ENCODE assay signal across 8 mouse cellular contexts in the genomic region with DNA sequence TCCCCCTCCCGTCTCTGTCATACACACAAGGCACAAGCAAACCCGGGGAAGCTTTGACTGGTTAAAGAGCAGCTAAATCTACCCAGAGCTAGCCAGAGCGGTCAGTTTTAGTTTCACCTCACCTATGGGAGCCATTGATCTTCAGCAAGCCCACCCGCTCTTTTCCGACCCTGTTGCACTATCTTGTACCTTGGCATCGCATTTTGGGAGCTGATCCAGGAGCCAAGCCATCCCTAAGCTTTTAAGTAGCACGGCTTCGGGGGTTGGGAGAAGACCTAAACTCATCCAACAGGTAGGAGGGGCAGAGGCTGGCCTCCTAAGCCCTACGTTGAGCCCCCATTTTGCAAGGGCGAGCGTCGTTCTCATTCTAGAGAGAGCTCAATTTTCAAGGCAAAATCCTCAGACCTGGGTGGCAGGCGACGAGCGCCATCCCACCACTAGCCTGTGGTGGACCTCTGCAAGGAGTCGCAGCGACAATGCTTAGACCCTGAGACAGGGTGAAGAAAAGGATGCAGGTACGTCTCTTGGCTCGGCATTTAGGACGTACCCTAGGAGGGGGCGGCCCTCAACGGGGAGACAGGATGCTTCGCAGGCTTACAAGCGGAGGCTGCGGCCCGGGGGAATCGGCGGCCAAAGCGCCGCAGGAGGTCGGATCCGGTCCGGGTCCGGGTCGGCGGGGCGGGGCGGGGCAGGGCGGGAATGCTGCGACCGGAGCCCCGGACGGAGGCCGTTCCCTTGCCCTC. TPM values are rescaled to one million over a fixed set of nuclear protein-coding genes. Genes with fewer than 3 reads are reported as not detected.
DNase-seq lines count a peak whose midpoint lies in the region; ATAC-seq and TF ChIP-seq lines count a peak whose summit lies in the region.

No protein-coding gene starts in this region.

- no peaks in the 10 kb centered on the region for H3K79me2 ChIP-seq in heart, adult 2 months (replicated peaks; ENCODE audit: control insufficient read depth, insufficient read depth, low read length)

- WGBS in heart, adult 2 months = under 1% methylated on average over 44 of the region's 44 CpGs
- 2% methylated on average over 44 of the region's 44 CpGs for WGBS in thymus, adult 2 months
- WGBS in heart, embryonic 16.5 days = 1% methylated on average over 40 of the region's 44 CpGs
- 1% methylated on average over 43 of the region's 44 CpGs for WGBS in liver, postnatal 0 days (ENCODE audit: insufficient replicate concordance)

- no peaks in the 10 kb centered on the region for H3K36me3 ChIP-seq in heart, adult 2 months (ENCODE audit: control insufficient read depth, insufficient read depth, low read length)
- H3K36me3 ChIP-seq in thymus, adult 2 months (ENCODE audit: control insufficient read depth, insufficient read depth, low read length) = no peaks in the 10 kb centered on the region
- 0 out of 2 replicates have a peak, but pooled peaks cover 3% of the 10 kb centered on the region for H3K36me3 ChIP-seq in heart, embryonic 16.5 days (ENCODE audit: control insufficient read depth, insufficient read depth)
- 0 out of 2 replicates have a peak, but pooled peaks cover 3% of the 10 kb centered on the region for H3K36me3 ChIP-seq in liver, postnatal 0 days (replicated peaks; ENCODE audit: insufficient read depth, low read length)

- H3K4me2 ChIP-seq in heart, embryonic 16.5 days (ENCODE audit: low read depth, low read length) = peak overlapping the region; percentile 95
- peak overlapping the region; percentile 96 for H3K4me2 ChIP-seq in liver, postnatal 0 days (ENCODE audit: low read depth, low read length)

- H3K9ac ChIP-seq in heart, adult 2 months (ENCODE audit: low read depth, low read length) = peak overlapping the region; percentile 90
- H3K9ac ChIP-seq in heart, embryonic 16.5 days (ENCODE audit: low read length) = peak overlapping the region; percentile 88
- peak overlapping the region; percentile 85 for H3K9ac ChIP-seq in liver, postnatal 0 days (replicated peaks)

- H3K27ac ChIP-seq in heart, adult 2 months = peak overlapping the region; percentile 95
- peak overlapping the region; percentile 90 for H3K27ac ChIP-seq in thymus, adult 2 months (ENCODE audit: control insufficient read depth, insufficient read depth, low read length)
- peak overlapping the region; percentile 86 for H3K27ac ChIP-seq in heart, embryonic 16.5 days (ENCODE audit: low read length)
- H3K27ac ChIP-seq in liver, postnatal 0 days (ENCODE audit: low read depth) = peak overlapping the region; percentile 92

- no peak for TF ChIP-seq CTCF in heart, adult 2 months (IDR thresholded peaks at IDR 0.05)
- TF ChIP-seq CTCF in thymus, adult 2 months (IDR thresholded peaks at IDR 0.05; ENCODE audit: borderline replicate concordance, control insufficient read depth, extremely low read depth, insufficient read depth, low read length, poor library complexity) = no peak
- TF ChIP-seq CTCF in liver, postnatal 0 days (IDR thresholded peaks at IDR 0.05; ENCODE audit: low read depth) = no peak

- DNase-seq in heart, adult 2 months = no peak
- no peak for DNase-seq in heart, postnatal 4 days
- DNase-seq in thymus, adult 2 months = peak; percentile 20
- DNase-seq in thymus, postnatal 10 days (ENCODE audit: low spot score in 2 of 2) = no peak
- DNase-seq in liver, postnatal 0 days = peak; percentile 23
- DNase-seq in thymus, postnatal 36 days = no peak
- DNase-seq in adrenal gland, postnatal 4 days (ENCODE audit: low spot score in 2 of 2) = no peak

- ATAC-seq in heart, embryonic 16.5 days (replicated peaks; ENCODE audit: extremely low read depth, insufficient read depth, low FRiP score) = no peak; the same call in 1 of the 2 replicates
- ATAC-seq in liver, postnatal 0 days = no peak; the same call in 1 of the 2 replicates

- intact Hi-C loops in heart, adult 2 months (cut with DNase I) = no loop called here

- no peak for TF ChIP-seq EP300 in heart, adult 2 months (IDR thresholded peaks at IDR 0.05; ENCODE audit: insufficient read depth, low read depth, low read length)
- no peak for TF ChIP-seq EP300 in liver, postnatal 0 days (IDR thresholded peaks at IDR 0.05; ENCODE audit: low read depth)

- H3K4me1 ChIP-seq in heart, adult 2 months (ENCODE audit: control insufficient read depth, insufficient read depth, low read length) = peaks cover 4% of the 10 kb centered on the region
- H3K4me1 ChIP-seq in thymus, adult 2 months (replicated peaks; ENCODE audit: control insufficient read depth, insufficient read depth, low read length) = peaks cover 31% of the 10 kb centered on the region
- peaks cover 13% of the 10 kb centered on the region for H3K4me1 ChIP-seq in heart, embryonic 16.5 days (ENCODE audit: control insufficient read depth, insufficient read depth, low read length)
- H3K4me1 ChIP-seq in liver, postnatal 0 days (ENCODE audit: insufficient read depth) = peaks cover 17% of the 10 kb centered on the region

- H3K27me3 ChIP-seq in heart, adult 2 months (ENCODE audit: control insufficient read depth, insufficient read depth, low read length) = no peaks in the 10 kb centered on the region
- no peaks in the 10 kb centered on the region for H3K27me3 ChIP-seq in thymus, adult 2 months (ENCODE audit: control insufficient read depth, insufficient read depth, low read length)
- H3K27me3 ChIP-seq in heart, embryonic 16.5 days (ENCODE audit: control insufficient read depth, insufficient read depth, low read length) = no peaks in the 10 kb centered on the region
- H3K27me3 ChIP-seq in liver, postnatal 0 days (ENCODE audit: insufficient read depth, low read length) = no peaks in the 10 kb centered on the region

- no peaks in the 10 kb centered on the region for H3K9me3 ChIP-seq in heart, embryonic 16.5 days (replicated peaks; ENCODE audit: control insufficient read depth, low read length)
- no peaks in the 10 kb centered on the region for H3K9me3 ChIP-seq in liver, postnatal 0 days (ENCODE audit: low read length)

- H3K4me3 ChIP-seq in heart, adult 2 months = peak overlapping the region; percentile 80
- H3K4me3 ChIP-seq in thymus, adult 2 months (ENCODE audit: control insufficient read depth, insufficient read depth, low read length) = peak overlapping the region; percentile 97
- H3K4me3 ChIP-seq in heart, embryonic 16.5 days (ENCODE audit: low read length) = peak overlapping the region; percentile 81
- peak overlapping the region; percentile 66 for H3K4me3 ChIP-seq in liver, postnatal 0 days (ENCODE audit: low read depth, low read length)

- no peak for TF ChIP-seq POLR2A in heart, adult 2 months (IDR thresholded peaks at IDR 0.05; ENCODE audit: insufficient read depth, low read depth, low read length)
- TF ChIP-seq POLR2A in thymus, adult 2 months (IDR thresholded peaks at IDR 0.05; ENCODE audit: control insufficient read depth, extremely low read depth, insufficient read depth, low read length, poor library complexity) = no peak

RNA-seq across cellular contexts. Expression of gene Zer1, which starts 0.5 kb away (rescaled TPM):
- 10 to 100 TPM; 21.9 to 26.6 TPM for total RNA-seq in heart, adult 2 months (2021)
- 45.1 TPM in 2 replicates for polyA plus RNA-seq in heart, adult 2 months (2012; rRNA removed)
- total RNA-seq in heart, postnatal 4 days (2021) = 10 to 100 TPM; 24.3 to 24.9 TPM
- polyA plus RNA-seq in thymus, adult 2 months (2012; rRNA removed) = 140 and 153 TPM in 2 replicates
- polyA plus RNA-seq in heart, embryonic 16.5 days (2015; fragmentation: Nextera tagmentation; extraction: Ambion mirVana) = 5.7 TPM in 2 replicates
- 1.6 and 1.8 TPM in 2 replicates for polyA plus RNA-seq in liver, postnatal 0 days (2015; fragmentation: Nextera tagmentation; extraction: Ambion mirVana)
- 10 to 100 TPM; 55.4 to 56.2 TPM for total RNA-seq in adrenal gland, postnatal 4 days (2021)

RNA-seq across cellular contexts. Expression of gene Tbc1d13, which starts 9.6 kb away (rescaled TPM):
- 10 to 100 TPM; 17.2 to 17.4 TPM for total RNA-seq in heart, adult 2 months (2021)
- polyA plus RNA-seq in heart, adult 2 months (2012; rRNA removed) = 25.4 and 33.7 TPM in 2 replicates
- total RNA-seq in heart, postnatal 4 days (2021) = 10 to 100 TPM; 23.9 to 27.4 TPM
- 92.3 and 92.9 TPM in 2 replicates for polyA plus RNA-seq in thymus, adult 2 months (2012; rRNA removed)
- 5.4 and 7.1 TPM in 2 replicates for polyA plus RNA-seq in heart, embryonic 16.5 days (2015; fragmentation: Nextera tagmentation; extraction: Ambion mirVana)
- 1.8 and 2.0 TPM in 2 replicates for polyA plus RNA-seq in liver, postnatal 0 days (2015; fragmentation: Nextera tagmentation; extraction: Ambion mirVana)
- 10 to 100 TPM; 66.6 to 68.6 TPM for total RNA-seq in adrenal gland, postnatal 4 days (2021)

RNA-seq across cellular contexts. Expression of gene Zdhhc12, which starts 30.5 kb away (rescaled TPM):
- 1 to 10 TPM; 2.8 to 3.6 TPM for total RNA-seq in heart, adult 2 months (2021)
- polyA plus RNA-seq in heart, adult 2 months (2012; rRNA removed) = 10.3 and 15.8 TPM in 2 replicates
- 10 to 100 TPM in 1 of 2 experiments, 1 to 10 TPM in 1; 7.8 to 10.6 TPM for total RNA-seq in heart, postnatal 4 days (2021)
- polyA plus RNA-seq in thymus, adult 2 months (2012; rRNA removed) = 146 and 160 TPM in 2 replicates
- 29.4 and 30.8 TPM in 2 replicates for polyA plus RNA-seq in heart, embryonic 16.5 days (2015; fragmentation: Nextera tagmentation; extraction: Ambion mirVana)
- 25.1 and 27.0 TPM in 2 replicates for polyA plus RNA-seq in liver, postnatal 0 days (2015; fragmentation: Nextera tagmentation; extraction: Ambion mirVana)
- 10 to 100 TPM; 17.5 to 18.5 TPM for total RNA-seq in adrenal gland, postnatal 4 days (2021)

RNA-seq across cellular contexts. Expression of gene Pkn3, which starts 46.4 kb away (rescaled TPM):
- 10 to 100 TPM in 1 of 2 experiments, 1 to 10 TPM in 1; 8.8 to 10.4 TPM for total RNA-seq in heart, adult 2 months (2021)
- 13.6 and 15.0 TPM in 2 replicates for polyA plus RNA-seq in heart, adult 2 months (2012; rRNA removed)
- 10 to 100 TPM; 15.3 to 17.9 TPM for total RNA-seq in heart, postnatal 4 days (2021)
- polyA plus RNA-seq in thymus, adult 2 months (2012; rRNA removed) = 8.0 and 8.8 TPM in 2 replicates
- 9.4 and 11.7 TPM in 2 replicates for polyA plus RNA-seq in heart, embryonic 16.5 days (2015; fragmentation: Nextera tagmentation; extraction: Ambion mirVana)
- polyA plus RNA-seq in liver, postnatal 0 days (2015; fragmentation: Nextera tagmentation; extraction: Ambion mirVana) = 0.75 and 1.0 TPM in 2 replicates
- 10 to 100 TPM; 11.4 to 12.4 TPM for total RNA-seq in adrenal gland, postnatal 4 days (2021)

RNA-seq across cellular contexts. Expression of gene Endog, which starts 47.4 kb away (rescaled TPM):
- 10 to 100 TPM; 90.6 to 93.3 TPM for total RNA-seq in heart, adult 2 months (2021)
- 87.4 and 119 TPM in 2 replicates for polyA plus RNA-seq in heart, adult 2 months (2012; rRNA removed)
- 10 to 100 TPM; 44.4 to 48.9 TPM for total RNA-seq in heart, postnatal 4 days (2021)
- polyA plus RNA-seq in thymus, adult 2 months (2012; rRNA removed) = 37.8 and 40.3 TPM in 2 replicates
- 37.4 and 40.0 TPM in 2 replicates for polyA plus RNA-seq in heart, embryonic 16.5 days (2015; fragmentation: Nextera tagmentation; extraction: Ambion mirVana)
- 51.2 and 56.3 TPM in 2 replicates for polyA plus RNA-seq in liver, postnatal 0 days (2015; fragmentation: Nextera tagmentation; extraction: Ambion mirVana)
- total RNA-seq in adrenal gland, postnatal 4 days (2021) = 10 to 100 TPM; 27.3 to 33.4 TPM

Comparison
In these comparisons a context has a peak if more than half of its experiments do, and no peak if none do; other contexts are left out.
1. DNase-seq: peak in thymus, adult 2 months (single experiment) and liver, postnatal 0 days (single experiment); none in heart, adult 2 months (0 of 2), heart, postnatal 4 days (single experiment), thymus, postnatal 10 days (0 of 2), thymus, postnatal 36 days (0 of 2) and adrenal gland, postnatal 4 days (0 of 2).
2. Peak in every context shown above with its lines, with median percentiles within 50 percentile points of each other: H3K27ac ChIP-seq, H3K4me3 ChIP-seq and H3K9ac ChIP-seq.